Mouse (Mus musculus) thymus, postnatal 4 days (tissue): ENCODE measurements around the gene Ssc5d.
"Not testable (repeated sequence)": the region's sequence is repeated elsewhere in the genome, so short reads cannot be mapped to it uniquely, and the experiment has no call there.

Source experiments
- DNase-seq: peaks from one replicate; pipeline ENCODE4 v3.0.0; 2021

The Ssc5d gene

DNA sequence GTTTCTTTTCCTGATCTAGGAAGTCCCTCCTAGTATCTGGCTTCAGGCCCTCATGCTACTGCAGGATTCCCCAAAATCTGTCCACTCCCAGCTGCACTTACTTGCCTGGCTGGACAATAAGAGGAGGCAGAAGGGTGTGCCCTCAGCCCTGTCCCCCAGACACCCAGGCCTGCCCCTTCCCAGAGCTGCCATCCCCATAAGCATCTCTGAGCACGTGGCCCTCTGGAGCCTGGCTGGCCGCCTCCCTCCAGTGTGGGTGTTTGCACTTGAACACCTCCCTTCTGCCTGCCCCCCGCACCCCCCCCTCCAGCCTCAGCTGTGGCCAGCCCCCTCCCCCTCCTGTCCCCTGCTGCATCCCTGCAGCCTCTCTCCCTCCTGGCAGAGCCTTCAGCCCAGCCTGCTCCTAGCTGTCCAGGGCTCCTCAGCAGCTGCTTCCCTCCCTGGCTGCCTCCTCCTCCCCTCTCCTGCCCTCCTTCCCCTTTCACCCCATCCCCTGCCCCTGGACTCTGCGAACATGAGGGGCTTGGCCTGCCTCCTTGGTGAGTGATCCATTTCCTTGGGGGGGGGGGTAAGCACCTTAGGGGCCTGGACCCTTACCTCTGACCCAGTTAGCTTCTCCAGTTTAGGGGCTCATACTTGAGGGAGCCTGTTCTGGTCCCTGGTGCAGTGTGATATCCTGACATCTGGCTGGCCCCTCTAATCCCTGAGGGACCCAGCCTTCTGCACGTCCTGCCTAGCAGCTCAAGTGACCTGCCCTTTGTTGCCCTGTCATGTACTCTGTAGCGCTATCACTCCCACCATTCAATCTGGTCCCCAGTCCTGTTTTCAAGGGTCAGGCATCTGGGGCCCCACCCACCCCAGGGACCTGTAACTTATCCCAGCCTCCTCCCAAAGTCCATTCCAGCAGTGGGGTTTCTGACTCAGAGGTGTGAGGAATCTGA lies at the start of gene Ssc5d:
Gene Ssc5d (plus strand): TSS at position 345 of the 941 bp plus-strand sequence.
- DNase-seq, result no peak

DNA sequence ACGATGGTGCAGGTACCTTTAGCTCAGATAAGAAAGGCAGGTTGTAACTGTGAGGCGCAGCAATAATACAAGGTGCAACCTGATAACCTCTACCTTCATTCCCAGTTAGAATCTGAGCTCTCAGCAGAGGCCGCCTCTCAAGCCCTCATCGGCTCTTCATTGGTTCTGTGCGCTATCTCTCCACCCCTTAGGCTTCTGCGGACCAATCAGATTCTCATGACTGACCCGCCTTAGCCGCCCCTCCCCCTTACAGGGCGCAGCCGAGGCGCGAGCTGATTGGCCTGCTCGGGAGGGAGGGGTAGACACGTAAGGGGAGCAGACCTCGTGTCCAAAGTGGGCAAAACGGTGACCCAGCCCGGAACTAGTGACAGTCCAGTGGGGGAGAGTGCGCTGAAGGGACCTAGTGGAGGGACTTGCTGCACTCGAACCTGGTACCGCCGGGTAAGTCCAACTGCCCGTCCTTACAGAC lies 48.8 kb upstream of the Ssc5d start, which contains the start of gene Isoc2a:
Gene Isoc2a (plus strand): TSS at position 401 of the 469 bp plus-strand sequence.
- peak; percentile 86 for DNase-seq

DNA sequence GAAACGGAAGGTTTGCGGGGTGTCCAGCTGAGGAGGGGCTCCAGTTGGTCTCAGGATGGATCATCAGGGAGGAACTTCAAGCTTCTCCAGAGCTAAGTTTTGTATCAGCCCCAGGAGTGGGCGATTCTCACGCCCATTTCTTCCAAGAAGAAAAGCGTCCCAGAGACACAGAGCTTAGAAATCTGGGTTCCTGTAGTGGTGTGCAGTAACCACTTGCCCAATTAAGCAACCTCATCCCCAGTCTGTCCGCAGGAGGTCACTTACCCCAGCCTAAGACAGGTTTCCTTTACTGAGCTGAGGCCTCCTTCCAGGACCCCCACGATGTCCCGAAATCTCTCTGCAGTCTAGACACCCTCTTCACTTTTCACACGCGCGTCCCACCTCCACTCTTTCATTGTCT lies 48.4 kb upstream of the Ssc5d start:
- peak; percentile 31 for DNase-seq

- DNase-seq, result peak; percentile 74
Measured at GRCm38 (mm10) chr7:4878186-4878585, 47.4 kb upstream of the Ssc5d start.

DNA sequence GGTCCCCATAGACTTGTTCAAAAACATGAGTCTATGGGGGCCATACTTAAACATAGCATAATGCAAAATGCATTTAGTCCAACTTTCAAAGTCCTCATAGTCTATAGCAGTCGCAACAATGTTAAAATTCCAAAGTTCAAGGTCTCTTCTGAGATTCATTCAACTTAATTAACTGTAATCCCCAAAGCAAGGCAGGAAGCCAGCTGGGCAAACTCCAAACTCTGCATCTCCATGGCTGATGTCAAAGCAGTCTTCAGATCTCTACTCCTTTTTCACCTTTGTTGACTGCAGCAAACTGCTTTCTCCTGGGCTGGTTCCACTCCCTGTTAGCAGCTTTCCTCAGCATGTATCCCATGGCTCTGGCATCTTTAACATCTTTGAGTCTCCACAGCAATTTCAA lies 46.5 kb upstream of the Ssc5d start:
- DNase-seq, result not testable (repeated sequence)

GRCm38 (mm10) chr7:4886680-4887079 lies 38.9 kb upstream of the Ssc5d start:
- DNase-seq, result no peak

DNA sequence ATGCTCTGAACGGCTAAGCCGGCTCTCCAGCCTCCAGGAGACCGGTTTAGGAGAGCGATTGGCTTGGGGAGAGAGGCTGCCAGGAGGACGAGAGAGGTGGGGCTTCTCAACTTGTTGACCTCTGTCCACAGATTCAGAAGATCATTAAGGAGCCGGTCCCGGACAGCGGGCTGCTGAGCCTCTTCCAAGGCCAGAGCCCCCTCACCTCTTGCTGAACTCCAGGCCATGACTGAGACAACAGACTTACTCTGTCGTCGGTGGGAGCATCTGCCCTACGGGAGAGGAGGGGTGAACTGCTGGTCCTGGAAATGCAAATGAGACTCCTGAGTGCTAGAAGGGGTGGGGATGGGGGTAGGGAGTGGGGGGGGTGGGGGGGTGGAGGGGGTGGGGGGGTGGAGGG lies 30.4 kb upstream of the Ssc5d start:
- no peak for DNase-seq

GRCm38 (mm10) chr7:4898851-4899648 lies 26.5 kb upstream of the Ssc5d start:
- peak; percentile 13 for DNase-seq

- peak; percentile 46 for DNase-seq
Measured at GRCm38 (mm10) chr7:4899649-4900522, 25.7 kb upstream of the Ssc5d start.

GRCm38 (mm10) chr7:4900523-4900851 lies 25.1 kb upstream of the Ssc5d start:
- DNase-seq, result peak; percentile 28

DNA sequence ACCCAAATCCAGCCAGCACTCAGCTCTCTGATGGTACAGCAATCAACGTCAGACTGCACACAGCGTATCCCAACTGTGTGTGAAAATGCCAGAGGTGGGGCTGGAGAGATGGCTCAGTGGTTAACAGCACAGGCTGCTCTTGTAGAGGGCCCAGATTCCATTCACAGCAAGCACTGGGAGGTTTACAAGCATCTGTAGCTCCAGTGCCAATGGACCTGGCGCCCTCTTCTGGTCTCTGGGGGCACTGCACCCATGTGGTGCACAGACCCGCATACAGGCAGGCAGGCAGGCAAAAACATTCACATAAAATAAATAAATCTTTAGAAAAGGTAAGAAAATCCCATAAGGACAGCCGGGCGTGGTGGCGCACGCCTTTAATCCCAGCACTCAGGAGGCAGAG lies 24.4 kb upstream of the Ssc5d start:
- peak; percentile 78 for DNase-seq

GRCm38 (mm10) chr7:4902404-4902803 lies 23.2 kb upstream of the Ssc5d start:
- DNase-seq, result peak; percentile 2

GRCm38 (mm10) chr7:4906466-4906950 lies 19.1 kb upstream of the Ssc5d start, which contains the start of gene Gm36210:
Gm36210 (minus strand) TSS chr7:4906516.
- no peak for DNase-seq

DNA sequence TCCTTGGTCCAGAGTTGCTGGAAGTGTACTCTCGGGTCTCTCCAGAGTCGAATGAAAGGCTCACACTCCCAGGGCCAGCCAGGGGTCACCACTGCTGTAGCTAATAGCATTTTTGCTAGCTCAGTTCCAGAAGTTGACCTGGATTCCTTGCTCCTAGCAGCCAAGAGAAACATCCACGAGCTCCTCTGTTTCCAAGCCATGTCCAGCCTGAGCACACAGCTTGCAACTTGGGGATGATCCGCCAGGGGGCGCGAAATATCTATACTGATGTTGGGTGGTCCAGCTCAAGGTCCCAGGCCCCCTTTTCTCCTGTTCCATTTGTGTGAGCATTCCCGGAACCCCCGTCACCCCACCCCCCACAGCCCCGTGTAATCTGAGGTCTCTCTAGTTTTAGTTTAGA lies 14.0 kb upstream of the Ssc5d start:
- DNase-seq, result peak; percentile 82

DNA sequence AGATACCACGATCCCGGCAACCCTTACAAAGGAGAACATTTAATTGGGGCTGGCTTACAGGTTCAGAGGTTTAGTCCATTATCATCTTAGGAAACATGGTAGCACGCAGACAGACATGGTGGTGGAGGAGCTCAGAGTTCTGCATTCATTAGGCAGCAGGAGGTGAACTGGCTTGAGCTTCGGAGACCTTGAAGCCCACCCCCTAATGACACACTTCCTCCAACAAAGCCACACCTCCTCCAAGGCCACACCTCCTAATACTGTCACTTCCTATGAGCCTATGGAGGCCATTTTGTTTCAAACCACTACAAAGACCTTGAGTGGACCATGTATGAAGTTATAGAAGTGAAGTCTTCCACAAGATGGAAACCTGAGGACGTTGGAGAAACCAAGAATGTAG lies 13.3 kb upstream of the Ssc5d start:
- no peak for DNase-seq

GRCm38 (mm10) chr7:4915007-4915665 lies 10.4 kb upstream of the Ssc5d start, which contains the start of gene Zfp628:
Zfp628 (plus strand) TSS chr7:4915217.
- peak; percentile 97 for DNase-seq

DNA sequence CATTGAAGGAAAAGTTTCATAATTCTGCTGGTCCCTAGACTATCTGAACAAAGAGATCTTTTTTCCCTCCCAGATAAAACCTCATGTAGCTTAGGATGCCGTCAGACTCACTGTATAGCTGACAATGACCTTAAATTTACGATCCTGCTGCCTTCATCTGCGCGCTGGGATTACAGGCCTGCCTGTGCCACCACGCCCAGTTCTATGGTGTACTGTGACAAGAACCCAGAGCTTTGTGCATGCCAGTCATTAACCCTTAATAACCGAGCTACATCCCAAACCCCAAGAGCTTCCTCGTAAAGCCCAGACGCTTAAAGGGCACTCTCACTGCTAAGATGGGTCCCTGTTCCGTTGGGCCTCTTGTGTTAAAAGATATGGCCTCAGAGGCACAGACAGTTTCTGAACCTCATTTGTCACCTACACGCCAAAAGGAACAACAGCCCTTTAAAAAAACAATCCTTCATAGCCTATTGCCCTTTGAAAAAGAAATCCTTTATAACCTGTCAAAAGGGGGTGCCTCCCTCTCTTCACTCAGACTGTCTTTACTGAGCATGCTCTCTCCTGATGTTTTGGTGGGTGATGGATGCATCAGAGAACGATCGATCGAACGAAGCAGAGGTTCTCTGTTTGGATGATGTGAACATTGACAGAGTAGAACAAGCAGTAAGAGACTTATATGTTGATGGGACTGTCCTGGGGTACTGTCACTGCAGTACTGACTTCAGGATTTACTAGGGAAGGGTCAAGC lies 9.7 kb upstream of the Ssc5d start:
- peak; percentile 53 for DNase-seq

DNA sequence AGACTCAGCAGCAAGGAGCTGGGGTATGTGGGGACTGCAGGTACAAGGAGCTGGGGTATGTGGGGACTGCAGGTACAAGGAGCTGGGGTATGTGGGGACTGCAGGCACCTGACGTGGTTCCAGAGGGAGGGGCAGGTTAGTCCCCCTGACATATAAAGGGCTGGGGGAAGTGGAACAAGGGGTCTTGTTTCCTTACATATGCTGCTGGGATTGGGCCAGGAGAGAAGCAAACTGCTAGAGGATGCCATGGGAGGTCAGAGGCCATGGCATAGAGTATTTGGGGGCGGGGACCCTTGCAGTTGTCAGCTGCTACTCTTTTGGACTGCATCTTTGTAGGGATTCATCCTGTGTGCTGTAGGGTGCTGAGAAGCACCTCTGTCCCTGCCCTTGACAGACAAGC lies 8.1 kb upstream of the Ssc5d start:
- DNase-seq, result no peak

DNA sequence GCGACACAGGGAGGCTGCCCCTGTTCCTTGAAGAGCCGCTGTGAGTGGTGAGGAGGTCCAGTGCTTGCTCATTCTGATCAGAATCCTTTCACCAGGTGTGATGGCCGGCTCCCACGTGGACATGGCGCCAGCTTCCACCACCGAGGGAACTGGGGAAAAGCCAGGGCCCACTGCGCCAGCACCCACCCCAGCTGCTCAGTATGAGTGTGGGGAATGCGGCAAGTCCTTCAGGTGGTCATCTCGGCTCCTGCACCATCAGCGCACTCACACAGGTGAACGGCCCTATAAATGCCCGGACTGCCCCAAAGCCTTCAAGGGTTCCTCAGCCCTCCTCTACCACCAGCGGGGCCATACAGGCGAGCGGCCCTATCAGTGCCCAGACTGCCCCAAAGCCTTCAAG lies 6.9 kb upstream of the Ssc5d start:
- DNase-seq, result no peak

- no peak for DNase-seq
Measured at GRCm38 (mm10) chr7:4919096-4919495, 6.5 kb upstream of the Ssc5d start.

- no peak for DNase-seq
Measured at GRCm38 (mm10) chr7:4919971-4920370, 5.6 kb upstream of the Ssc5d start.
